Mouse (Mus musculus): ENCODE data around the gene Rbm8a.

Gene Rbm8a

GRCm38 (mm10) chr3:96629729-96630600 is at the start of gene Rbm8a:
Rbm8a (plus strand) TSS chr3:96629933.
- peak; percentile 98 for DNase-seq (ENCODE audit: low spot score in 2 of 2)

- no peak for DNase-seq (ENCODE audit: low spot score in 2 of 2)
Measured at GRCm38 (mm10) chr3:96581141-96581540, 48.6 kb upstream of the Rbm8a start.

- DNase-seq (ENCODE audit: low spot score in 2 of 2): no peak
Measured at GRCm38 (mm10) chr3:96581771-96582515, 47.8 kb upstream of the Rbm8a start.

GRCm38 (mm10) chr3:96583386-96583785 is 46.3 kb upstream of the Rbm8a start:
- DNase-seq (ENCODE audit: low spot score in 2 of 2): no peak

- DNase-seq (ENCODE audit: low spot score in 2 of 2): no peak
Measured at GRCm38 (mm10) chr3:96590657-96591056, 39.1 kb upstream of the Rbm8a start.

- no peak for DNase-seq (ENCODE audit: low spot score in 2 of 2)
Measured at GRCm38 (mm10) chr3:96593374-96593773, 36.4 kb upstream of the Rbm8a start.

- peak; percentile 96 to 97 for DNase-seq (ENCODE audit: low spot score in 2 of 2)
Measured at GRCm38 (mm10) chr3:96593790-96594560, 35.8 kb upstream of the Rbm8a start, which contains the start of gene Polr3gl. Polr3gl (minus strand) TSS chr3:96594181.

- DNase-seq (ENCODE audit: low spot score in 2 of 2): no peak
Measured at GRCm38 (mm10) chr3:96594851-96595250, 34.9 kb upstream of the Rbm8a start.

- DNase-seq (ENCODE audit: low spot score in 2 of 2): peak; percentile 67 to 81
Measured at GRCm38 (mm10) chr3:96595661-96596060, 34.1 kb upstream of the Rbm8a start.

- DNase-seq (ENCODE audit: low spot score in 2 of 2): peak; percentile 86 to 89
Measured at GRCm38 (mm10) chr3:96596228-96596707, 33.5 kb upstream of the Rbm8a start, which contains the start of gene Ankrd34a. Ankrd34a (plus strand) TSS chr3:96596636.

- DNase-seq (ENCODE audit: low spot score in 2 of 2): peak; percentile 73 to 81
Measured at GRCm38 (mm10) chr3:96596855-96597254, 32.9 kb upstream of the Rbm8a start.

GRCm38 (mm10) chr3:96597435-96597891 is 32.3 kb upstream of the Rbm8a start:
- peak; percentile 65 to 71 for DNase-seq (ENCODE audit: low spot score in 2 of 2)

GRCm38 (mm10) chr3:96598156-96599068 is 31.3 kb upstream of the Rbm8a start:
- peak; percentile 81 to 83 for DNase-seq (ENCODE audit: low spot score in 2 of 2)

GRCm38 (mm10) chr3:96599069-96599393 is 30.7 kb upstream of the Rbm8a start:
- no peak for DNase-seq (ENCODE audit: low spot score in 2 of 2)

GRCm38 (mm10) chr3:96599411-96599810 is 30.3 kb upstream of the Rbm8a start:
- DNase-seq (ENCODE audit: low spot score in 2 of 2): no peak

GRCm38 (mm10) chr3:96600639-96601250 is 29.0 kb upstream of the Rbm8a start, which contains the start of gene Lix1l:
Lix1l (plus strand) TSS chr3:96601149.
- peak; percentile 97 to 98 for DNase-seq (ENCODE audit: low spot score in 2 of 2)

- peak; percentile 81 to 82 for DNase-seq (ENCODE audit: low spot score in 2 of 2)
Measured at GRCm38 (mm10) chr3:96601251-96601787, 28.4 kb upstream of the Rbm8a start.

- peak; percentile 72 to 77 for DNase-seq (ENCODE audit: low spot score in 2 of 2)
Measured at GRCm38 (mm10) chr3:96601941-96602703, 27.6 kb upstream of the Rbm8a start.

GRCm38 (mm10) chr3:96602704-96603084 is 27.0 kb upstream of the Rbm8a start:
- DNase-seq (ENCODE audit: low spot score in 2 of 2): no peak

All from right cerebral cortex, postnatal 10 days (tissue).